Mouse (Mus musculus) erythroblast, embryonic 14.5 days (primary cell): Measurements from ENCODE around the gene Ubxn11. TPM values are rescaled to one million over a fixed set of nuclear protein-coding genes. Genes with fewer than 3 reads are reported as not detected.
"Not testable (repeated sequence)": the region's sequence is repeated elsewhere in the genome, so short reads cannot be mapped to it uniquely, and the experiment has no call there.

Experiments used
- H3K27me3 ChIP-seq: 2 replicates; pipeline ENCODE4 v1.6.1; 2012; ENCODE audit warnings: inconsistent platforms; ENCODE audit not compliant: control insufficient read depth
- H3K36me3 ChIP-seq: 2 replicates; pipeline ENCODE4 v1.6.1; 2012; ENCODE audit warnings: mild to moderate bottlenecking, inconsistent platforms; ENCODE audit not compliant: control insufficient read depth
- H3K4me1 ChIP-seq: 2 replicates; pipeline ENCODE4 v1.6.1; 2012; ENCODE audit warnings: inconsistent platforms; ENCODE audit not compliant: control insufficient read depth
- H3K4me3 ChIP-seq: replicated peaks from 2 replicates; pipeline ENCODE3; 2012; ENCODE audit warnings: moderate library complexity, mild to moderate bottlenecking, inconsistent platforms
- H3K9me3 ChIP-seq: 2 replicates; pipeline ENCODE4 v1.6.1; 2012; ENCODE audit warnings: low read length, inconsistent platforms, mixed read lengths; ENCODE audit not compliant: control insufficient read depth
- GATA1 ChIP-seq: IDR thresholded peaks from 2 replicates; pipeline ENCODE4 v1.6.1; 2012; ENCODE audit warnings: low read length, inconsistent platforms, mixed read lengths
- TAL1 ChIP-seq: IDR thresholded peaks from 3 replicates; pipeline ENCODE4 v1.6.1; 2012; ENCODE audit warnings: low read length, inconsistent platforms, mixed read lengths
- polyA plus RNA-seq: library from polyadenylated mRNA; stranded (reverse); fragments of >175 nt; gene quantifications from 2 replicates; pipeline ENCODE4 v1.2.3, GENCODE M21; 2012

Gene Ubxn11
- polyA plus RNA-seq, 1 experiment, result 0.08 TPM

DNA sequence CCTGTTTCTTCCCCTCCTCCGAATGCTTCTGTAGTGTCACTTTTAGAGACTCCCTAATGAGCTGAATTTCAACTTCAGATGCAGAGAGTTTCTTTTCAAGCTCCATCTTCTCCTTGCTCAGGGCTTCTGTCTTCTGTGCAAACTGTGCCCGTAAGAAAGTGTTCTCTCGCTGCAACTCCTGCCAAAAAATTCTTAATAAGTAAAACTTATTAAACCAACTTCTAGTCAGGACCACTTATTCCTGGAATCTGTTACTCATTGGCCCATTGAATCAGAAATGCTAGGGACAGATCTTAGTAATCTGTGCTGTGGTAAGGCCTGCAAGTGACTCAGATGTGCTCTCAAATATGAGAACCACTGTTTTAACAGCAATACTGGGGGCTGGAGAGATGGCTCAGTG lies 49.7 kb downstream of the Ubxn11 start:
- no peaks in the 10 kb centered on the region for H3K9me3 ChIP-seq
- TF ChIP-seq TAL1 (no peak), GATA1 (no peak)
- H3K4me3 ChIP-seq, result no peak overlapping the region
- peaks cover 88% of the 10 kb centered on the region for H3K36me3 ChIP-seq
- no peaks in the 10 kb centered on the region for H3K27me3 ChIP-seq
- no peaks in the 10 kb centered on the region for H3K4me1 ChIP-seq

GRCm38 (mm10) chr4:134153656-134154055 lies 51.3 kb downstream of the Ubxn11 start:
- Histone ChIP-seq H3K27me3 (no peaks in the 10 kb centered on the region), H3K9me3 (no peaks in the 10 kb centered on the region), H3K36me3 (peaks cover 84% of the 10 kb centered on the region), H3K4me3 (no peak overlapping the region), H3K4me1 (no peaks in the 10 kb centered on the region)
- no peak for TF ChIP-seq GATA1
- TF ChIP-seq TAL1, result no peak

DNA sequence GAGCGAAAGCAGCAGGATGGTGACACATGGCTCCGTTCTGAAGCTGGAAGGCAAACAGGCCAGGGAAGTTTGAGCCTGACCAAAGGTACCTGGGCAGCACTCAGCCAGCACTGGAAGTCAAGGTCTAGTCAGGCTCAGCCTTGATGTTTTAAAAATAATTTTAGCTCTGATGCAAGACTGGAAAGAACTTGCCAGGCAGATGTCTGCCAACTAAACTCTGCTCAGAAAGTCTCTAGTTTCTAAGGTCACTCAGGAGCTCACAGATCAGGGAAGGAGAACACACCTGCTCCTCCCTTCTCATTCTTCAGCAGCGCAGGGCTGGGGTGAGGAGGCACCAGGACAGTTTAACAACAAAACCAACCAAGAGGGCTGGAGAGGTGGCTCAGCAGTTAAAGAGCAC lies 52.0 kb downstream of the Ubxn11 start:
- Histone ChIP-seq H3K27me3 (no peaks in the 10 kb centered on the region), H3K4me3 (no peak overlapping the region), H3K36me3 (peaks cover 82% of the 10 kb centered on the region), H3K9me3 (no peaks in the 10 kb centered on the region), H3K4me1 (no peaks in the 10 kb centered on the region)
- TF ChIP-seq TAL1, result no peak
- TF ChIP-seq GATA1, result no peak

DNA sequence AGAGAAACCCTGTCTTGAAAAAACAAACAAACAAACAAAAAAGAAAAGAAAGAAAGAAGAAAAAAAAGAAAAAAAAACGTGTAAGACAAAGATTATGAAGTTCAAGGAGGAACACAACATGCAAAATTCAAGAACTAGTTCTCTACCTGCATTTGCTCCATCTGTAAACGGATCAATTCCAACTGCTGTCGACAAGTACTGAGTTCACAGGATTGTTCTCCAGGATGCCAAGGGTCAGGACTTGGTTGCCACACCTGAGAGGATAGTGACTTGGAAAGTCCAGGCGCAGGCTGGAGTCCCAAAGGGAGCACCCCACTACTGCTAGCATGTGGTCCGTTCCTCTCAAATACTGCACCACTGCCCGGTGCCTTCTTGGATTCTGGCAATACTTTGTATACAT lies 53.2 kb downstream of the Ubxn11 start:
- Histone ChIP-seq H3K27me3 (no peaks in the 10 kb centered on the region), H3K36me3 (peaks cover 74% of the 10 kb centered on the region), H3K9me3 (no peaks in the 10 kb centered on the region), H3K4me3 (no peak overlapping the region), H3K4me1 (no peaks in the 10 kb centered on the region)
- TF ChIP-seq GATA1 (no peak), TAL1 (no peak)

DNA sequence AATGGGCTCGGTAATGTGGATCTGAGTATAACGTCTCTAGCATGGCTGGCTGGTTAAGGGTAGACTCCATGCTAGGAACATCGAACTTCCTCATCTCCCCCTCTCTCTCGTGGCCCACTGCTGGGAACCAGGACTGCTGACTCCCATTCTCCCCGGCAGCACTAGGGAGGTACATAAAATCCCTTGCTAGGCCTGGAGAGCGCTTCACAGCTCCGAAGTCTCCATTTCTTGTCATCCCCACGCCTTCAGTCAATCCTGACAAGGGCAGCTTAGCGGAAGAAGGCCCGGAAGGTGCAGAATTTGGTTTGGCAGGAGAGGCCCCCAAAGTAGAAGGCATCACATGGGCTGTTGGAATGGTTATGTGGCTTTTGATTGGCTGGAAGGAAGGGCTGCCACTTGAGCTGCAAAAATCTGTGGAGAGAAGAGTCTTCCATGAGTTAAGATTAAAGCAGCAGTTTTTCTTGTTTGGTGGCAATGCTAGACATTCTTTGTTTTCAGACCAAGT lies 53.6 kb downstream of the Ubxn11 start:
- TF ChIP-seq GATA1 (no peak), TAL1 (no peak)
- H3K9me3 ChIP-seq, result no peaks in the 10 kb centered on the region
- no peaks in the 10 kb centered on the region for H3K4me1 ChIP-seq
- no peak overlapping the region for H3K4me3 ChIP-seq
- no peaks in the 10 kb centered on the region for H3K27me3 ChIP-seq
- peaks cover 70% of the 10 kb centered on the region for H3K36me3 ChIP-seq

GRCm38 (mm10) chr4:134156744-134157143 lies 54.4 kb downstream of the Ubxn11 start:
- TF ChIP-seq GATA1, result no peak
- no peak for TF ChIP-seq TAL1
- Histone ChIP-seq H3K4me1 (no peaks in the 10 kb centered on the region), H3K36me3 (peaks cover 63% of the 10 kb centered on the region), H3K27me3 (no peaks in the 10 kb centered on the region), H3K4me3 (no peak overlapping the region), H3K9me3 (no peaks in the 10 kb centered on the region)

GRCm38 (mm10) chr4:134157558-134157957 lies 55.2 kb downstream of the Ubxn11 start:
- H3K9me3 ChIP-seq, result no peaks in the 10 kb centered on the region
- H3K4me1 ChIP-seq, result no peaks in the 10 kb centered on the region
- TF ChIP-seq TAL1 (no peak), GATA1 (no peak)
- H3K4me3 ChIP-seq, result no peak overlapping the region
- H3K36me3 ChIP-seq, result peaks cover 55% of the 10 kb centered on the region
- no peaks in the 10 kb centered on the region for H3K27me3 ChIP-seq

DNA sequence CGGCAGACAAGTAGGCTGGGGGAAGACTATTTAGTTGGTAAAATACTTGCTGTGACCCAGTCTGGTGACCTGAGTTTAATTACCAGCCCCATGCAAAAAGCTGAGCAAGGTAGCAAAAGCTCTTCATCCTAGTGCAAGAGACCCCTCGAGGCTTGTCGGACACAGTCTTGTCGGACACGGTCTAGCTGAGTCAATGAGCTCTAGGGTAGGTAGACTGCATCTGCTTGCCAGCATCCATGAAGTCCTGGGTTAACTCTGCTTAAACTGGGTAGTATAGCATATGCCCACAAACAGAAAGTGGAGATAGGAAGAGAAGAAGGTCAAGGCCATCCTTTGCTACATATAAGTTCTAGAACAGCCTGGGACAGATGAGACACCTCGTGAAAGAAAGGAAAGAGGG lies 56.4 kb downstream of the Ubxn11 start:
- H3K9me3 ChIP-seq, result no peaks in the 10 kb centered on the region
- no peak for TF ChIP-seq TAL1
- TF ChIP-seq GATA1, result no peak
- peaks cover 43% of the 10 kb centered on the region for H3K36me3 ChIP-seq
- H3K4me3 ChIP-seq, result no peak overlapping the region
- no peaks in the 10 kb centered on the region for H3K4me1 ChIP-seq
- H3K27me3 ChIP-seq, result no peaks in the 10 kb centered on the region

GRCm38 (mm10) chr4:134160071-134160470 lies 57.7 kb downstream of the Ubxn11 start:
- not testable (repeated sequence) for H3K4me3 ChIP-seq, H3K4me1 ChIP-seq, H3K9me3 ChIP-seq, H3K27me3 ChIP-seq
- peaks cover 36% of the 10 kb centered on the region for H3K36me3 ChIP-seq

DNA sequence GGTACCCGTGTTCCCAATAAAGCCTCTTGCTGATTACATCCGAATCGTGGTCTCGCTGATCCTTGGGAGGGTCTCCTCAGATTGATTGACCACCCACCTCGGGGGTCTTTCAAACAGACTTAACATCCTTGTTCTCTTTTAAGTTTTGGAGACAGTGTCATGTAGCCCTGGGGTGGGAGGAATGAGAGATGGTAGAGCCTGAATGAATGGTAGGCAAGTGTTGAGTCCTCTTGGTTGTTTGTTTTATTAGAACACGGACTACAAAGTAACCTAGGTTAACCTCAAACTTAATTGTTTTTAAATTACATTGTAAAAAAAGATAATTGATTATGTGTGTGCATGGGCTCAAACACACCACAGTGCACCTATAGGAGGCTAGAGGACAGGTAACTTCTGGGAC lies 62.2 kb downstream of the Ubxn11 start:
- peaks cover 24% of the 10 kb centered on the region for H3K36me3 ChIP-seq
- no peak for TF ChIP-seq GATA1
- no peak for TF ChIP-seq TAL1

More for the DNA sequence above, 62.2 kb downstream of the Ubxn11 start:
- Histone ChIP-seq H3K27me3 (no peaks in the 10 kb centered on the region), H3K4me1 (peaks cover 19% of the 10 kb centered on the region), H3K4me3 (no peak overlapping the region), H3K9me3 (no peaks in the 10 kb centered on the region)
